19 mouse cellular contexts compared by ENCODE assay signal in the genomic region with DNA sequence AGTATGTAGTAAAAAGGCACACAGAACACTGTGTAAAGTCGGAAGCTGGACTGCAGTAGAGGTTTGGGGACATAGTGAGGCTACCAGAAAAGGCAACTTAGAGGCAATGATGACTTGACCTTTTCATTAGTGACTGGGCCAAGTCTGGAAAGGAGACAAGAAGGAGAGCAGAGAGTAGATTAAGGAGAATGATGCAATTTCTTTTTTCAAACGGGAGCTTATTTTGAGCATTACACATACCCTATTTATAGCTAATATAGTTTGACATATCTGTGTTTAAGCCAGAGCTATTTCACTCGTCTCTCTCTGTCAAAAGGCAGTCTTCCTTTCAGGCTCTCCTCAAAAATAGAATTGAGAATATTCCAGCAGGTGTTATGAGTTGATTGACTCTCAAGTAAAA.
"Had no signal": no experiment of that assay in that cellular context is flagged by ENCODE, and none has a peak within 500 bp of the region (broad histone marks: within the 10 kb centered on the region; RNA-seq: fewer than 3 reads in every experiment).

No protein-coding gene starts in this region.

- H3K27me3 ChIP-seq: liver, embryonic 13.5 days; neural tube, embryonic 12.5 days; neural tube, embryonic 15.5 days; stomach, embryonic 15.5 days had no signal

- H3K4me3 ChIP-seq: layer of hippocampus, adult 2 months; left cerebral cortex, adult 2 months; liver, embryonic 13.5 days; neural tube, embryonic 12.5 days; neural tube, embryonic 15.5 days; stomach, embryonic 15.5 days had no signal

- H3K4me2 ChIP-seq: liver, embryonic 13.5 days; midbrain, embryonic 11.5 days; neural tube, embryonic 12.5 days; neural tube, embryonic 15.5 days; stomach, embryonic 15.5 days had no signal

- DNase-seq: kidney, postnatal 25 days; layer of hippocampus, adult 9-11 months; liver, embryonic 13.5 days; lung, adult 2 months; lung, postnatal 14 days; lung, postnatal 4 days; midbrain, embryonic 14.5 days; right cerebral cortex, adult 18-20 months; right cerebral cortex, postnatal 14 days; right cerebral cortex, postnatal 4 days; spleen, adult 18-20 months; thymus, postnatal 25 days had no signal

- H3K4me1 ChIP-seq: liver, embryonic 13.5 days; neural tube, embryonic 12.5 days; neural tube, embryonic 15.5 days; stomach, embryonic 15.5 days had no signal

- H3K9me3 ChIP-seq: liver, embryonic 13.5 days; neural tube, embryonic 12.5 days; neural tube, embryonic 15.5 days; stomach, embryonic 15.5 days had no signal

- H3K27ac ChIP-seq: kidney, postnatal 0 days; layer of hippocampus, adult 2 months; left cerebral cortex, adult 2 months; liver, embryonic 13.5 days; neural tube, embryonic 12.5 days; neural tube, embryonic 15.5 days; stomach, embryonic 15.5 days had no signal

- H3K9ac ChIP-seq: liver, embryonic 13.5 days; neural tube, embryonic 12.5 days; neural tube, embryonic 15.5 days; stomach, embryonic 15.5 days had no signal

- H3K36me3 ChIP-seq: liver, embryonic 13.5 days; neural tube, embryonic 12.5 days; neural tube, embryonic 15.5 days; stomach, embryonic 15.5 days had no signal
